Mouse (Mus musculus) retina, postnatal 7 days (tissue): ENCODE results near the gene Syce2.
"Not testable (repeated sequence)": the region's sequence is repeated elsewhere in the genome, so short reads cannot be mapped to it uniquely, and the experiment has no call there.

ENCODE experiments used
- DNase-seq: peaks from one replicate; pipeline ENCODE4 v3.0.0-alpha.2; 2012; ENCODE audit warnings: low read depth, low spot score

Syce2 gene

DNA sequence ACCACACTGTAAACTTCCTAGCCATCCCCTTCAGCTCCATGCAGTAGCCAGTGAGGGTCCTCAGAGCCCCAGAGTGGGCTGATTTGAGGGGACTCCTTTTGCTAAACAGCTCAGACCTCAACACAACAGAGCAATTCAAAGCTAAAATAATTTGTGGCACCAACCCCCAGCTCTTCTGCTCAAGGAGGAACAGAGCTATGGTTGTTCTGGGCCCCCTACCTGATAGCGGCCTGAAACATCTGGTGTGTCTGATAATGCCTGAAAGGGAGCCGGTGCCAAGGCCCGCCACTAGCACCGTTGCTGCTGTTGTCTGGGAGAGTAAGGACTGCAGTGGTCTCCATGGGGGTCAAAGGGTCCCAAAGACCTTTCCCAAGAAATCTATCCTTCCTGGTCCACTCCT is 29.2 kb downstream of the Syce2 start:
- DNase-seq: no peak

DNA sequence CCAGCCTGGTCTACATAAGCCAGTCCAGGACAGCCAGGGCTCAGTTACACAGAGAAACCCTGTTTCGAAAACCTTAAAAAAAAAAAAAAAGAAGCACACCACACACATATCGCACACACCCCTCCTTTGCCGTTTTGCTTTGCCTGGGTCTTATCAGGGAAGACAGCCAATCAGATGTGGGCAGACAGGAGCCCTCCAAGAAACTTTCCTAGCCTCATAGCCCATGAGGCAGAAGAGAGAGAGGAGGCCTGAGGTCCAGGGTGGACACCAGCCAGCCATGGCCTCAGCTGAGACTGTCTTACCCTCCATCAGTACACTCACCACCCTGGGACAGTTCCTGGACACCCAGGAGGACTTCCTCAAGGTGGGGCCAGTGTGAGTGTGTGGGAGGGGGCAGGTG is 29.8 kb downstream of the Syce2 start, which contains the start of gene Klf1:
TSS of gene Klf1 (plus strand) at position 177 of the 400 bp plus-strand sequence.
- no peak for DNase-seq

DNA sequence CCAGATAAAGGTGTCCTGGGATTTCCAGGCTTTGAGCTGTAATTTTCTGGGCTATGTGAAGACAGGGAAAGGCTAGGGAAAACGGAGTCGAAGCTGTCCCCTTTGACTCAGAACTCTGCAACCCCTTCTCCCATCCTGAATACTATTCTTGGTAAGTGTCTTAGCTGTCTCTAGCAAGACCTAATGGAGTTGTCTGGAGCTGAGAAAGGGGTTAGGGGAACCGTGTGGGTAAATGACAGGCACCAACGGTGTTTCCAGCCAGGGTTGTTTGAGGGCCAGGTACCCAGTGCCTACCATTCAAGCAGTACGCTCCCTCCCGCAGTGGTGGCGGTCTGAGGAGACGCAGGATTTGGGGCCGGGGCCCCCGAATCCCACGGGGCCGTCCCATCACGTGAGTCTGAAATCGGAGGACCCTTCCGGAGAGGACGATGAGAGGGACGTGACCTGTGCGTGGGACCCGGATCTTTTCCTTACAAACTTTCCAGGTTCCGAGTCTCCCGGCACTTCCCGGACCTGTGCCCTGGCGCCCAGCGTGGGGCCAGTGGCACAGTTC is 30.5 kb downstream of the Syce2 start:
- DNase-seq: no peak

DNA sequence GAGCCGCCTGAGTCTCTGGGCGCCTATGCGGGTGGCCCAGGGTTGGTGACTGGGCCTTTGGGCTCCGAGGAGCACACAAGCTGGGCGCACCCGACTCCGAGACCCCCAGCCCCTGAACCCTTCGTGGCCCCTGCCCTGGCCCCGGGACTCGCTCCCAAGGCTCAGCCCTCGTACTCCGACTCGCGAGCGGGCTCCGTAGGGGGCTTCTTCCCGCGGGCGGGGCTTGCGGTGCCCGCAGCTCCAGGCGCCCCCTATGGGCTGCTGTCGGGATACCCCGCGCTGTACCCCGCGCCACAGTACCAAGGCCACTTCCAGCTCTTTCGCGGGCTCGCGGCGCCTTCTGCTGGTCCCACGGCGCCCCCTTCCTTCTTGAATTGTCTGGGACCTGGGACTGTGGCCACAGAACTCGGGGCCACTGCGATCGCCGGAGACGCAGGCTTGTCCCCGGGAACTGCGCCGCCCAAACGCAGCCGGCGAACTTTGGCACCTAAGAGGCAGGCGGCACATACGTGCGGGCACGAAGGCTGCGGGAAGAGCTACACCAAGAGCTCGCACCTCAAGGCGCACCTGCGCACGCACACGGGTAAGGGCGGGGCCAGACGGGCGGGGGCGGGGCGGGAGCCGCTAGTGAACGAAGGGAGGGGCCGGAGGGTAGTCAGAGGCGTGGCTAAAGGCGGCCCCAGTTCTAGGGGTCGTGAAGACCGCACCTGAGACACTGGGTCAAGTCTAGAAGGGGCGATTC is 31.2 kb downstream of the Syce2 start:
- peak; percentile 77 for DNase-seq

DNA sequence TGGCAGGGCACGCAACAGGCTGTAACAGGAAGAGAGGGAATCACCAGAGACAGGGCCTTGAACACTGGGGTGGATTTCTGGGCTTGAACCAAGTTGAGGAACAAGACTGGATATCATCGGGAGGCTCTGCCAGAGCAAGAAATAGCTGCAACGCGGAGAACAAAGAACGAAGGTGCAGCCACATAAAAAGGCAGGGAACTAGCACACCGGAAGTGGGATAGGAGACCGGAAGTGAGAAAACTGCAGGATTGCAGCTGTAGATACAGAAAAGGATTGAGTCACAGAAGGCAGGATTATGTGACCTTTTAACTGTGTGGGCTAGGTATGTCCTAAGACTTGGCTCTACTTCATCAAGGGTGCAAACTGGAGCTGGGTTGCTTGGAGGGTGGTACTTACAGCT is 32.4 kb downstream of the Syce2 start:
- DNase-seq: no peak

DNA sequence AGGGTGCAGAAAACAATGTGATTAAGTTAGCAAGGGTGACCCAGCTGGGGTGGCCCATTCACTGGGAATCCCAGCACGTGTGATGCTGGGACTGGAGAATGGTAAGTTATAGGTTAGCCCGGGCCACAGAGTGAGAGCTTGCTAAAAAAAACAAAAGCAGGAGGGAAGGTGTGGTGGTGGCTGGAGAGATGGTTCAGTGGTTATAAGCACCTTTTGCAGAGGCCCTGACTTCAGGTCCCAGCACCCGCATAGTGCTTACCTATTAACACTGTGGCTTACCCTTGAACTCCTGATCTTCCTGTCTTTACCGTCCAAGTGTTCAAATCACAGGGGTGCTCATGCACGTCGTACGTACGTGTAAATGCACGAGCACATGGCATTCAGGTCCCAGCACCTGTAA is 35.1 kb downstream of the Syce2 start:
- DNase-seq: no peak

DNA sequence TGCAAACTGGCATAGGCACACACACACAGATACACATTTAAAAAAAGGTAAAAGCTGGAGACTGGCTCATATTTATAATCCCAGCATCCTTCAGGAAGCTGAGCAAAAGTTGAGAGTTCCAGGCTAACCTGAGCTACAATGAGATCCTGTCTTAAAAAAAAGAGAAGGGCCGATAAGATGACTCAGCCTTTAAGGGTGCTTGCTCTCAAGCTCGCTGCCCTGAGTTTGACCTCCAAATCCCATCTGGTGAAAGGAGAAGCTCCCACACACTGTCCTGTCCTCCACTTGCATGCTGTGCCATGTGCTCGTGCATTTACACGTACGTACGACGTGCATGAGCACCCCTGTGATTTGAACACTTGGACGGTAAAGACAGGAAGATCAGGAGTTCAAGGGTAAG is 35.6 kb downstream of the Syce2 start:
- no peak for DNase-seq

DNA sequence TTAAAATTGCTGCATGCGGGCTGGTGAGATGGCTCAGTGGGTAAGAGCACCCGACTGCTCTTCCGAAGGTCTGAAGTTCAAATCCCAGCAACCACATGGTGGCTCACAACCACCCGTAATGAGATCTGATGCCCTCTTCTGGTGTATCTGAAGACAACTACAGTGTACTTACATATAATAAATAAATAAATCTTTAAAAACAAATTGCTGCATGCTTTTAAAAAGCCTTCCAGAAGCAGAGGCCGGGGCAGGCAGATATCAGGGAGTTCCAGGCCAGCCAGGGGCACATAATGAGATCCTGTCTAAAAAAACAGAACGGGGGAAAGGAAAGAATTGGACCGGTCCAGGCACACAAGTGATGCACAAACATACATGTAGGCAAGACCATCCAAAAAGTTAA is 36.1 kb downstream of the Syce2 start:
- DNase-seq: not testable (repeated sequence)

DNA sequence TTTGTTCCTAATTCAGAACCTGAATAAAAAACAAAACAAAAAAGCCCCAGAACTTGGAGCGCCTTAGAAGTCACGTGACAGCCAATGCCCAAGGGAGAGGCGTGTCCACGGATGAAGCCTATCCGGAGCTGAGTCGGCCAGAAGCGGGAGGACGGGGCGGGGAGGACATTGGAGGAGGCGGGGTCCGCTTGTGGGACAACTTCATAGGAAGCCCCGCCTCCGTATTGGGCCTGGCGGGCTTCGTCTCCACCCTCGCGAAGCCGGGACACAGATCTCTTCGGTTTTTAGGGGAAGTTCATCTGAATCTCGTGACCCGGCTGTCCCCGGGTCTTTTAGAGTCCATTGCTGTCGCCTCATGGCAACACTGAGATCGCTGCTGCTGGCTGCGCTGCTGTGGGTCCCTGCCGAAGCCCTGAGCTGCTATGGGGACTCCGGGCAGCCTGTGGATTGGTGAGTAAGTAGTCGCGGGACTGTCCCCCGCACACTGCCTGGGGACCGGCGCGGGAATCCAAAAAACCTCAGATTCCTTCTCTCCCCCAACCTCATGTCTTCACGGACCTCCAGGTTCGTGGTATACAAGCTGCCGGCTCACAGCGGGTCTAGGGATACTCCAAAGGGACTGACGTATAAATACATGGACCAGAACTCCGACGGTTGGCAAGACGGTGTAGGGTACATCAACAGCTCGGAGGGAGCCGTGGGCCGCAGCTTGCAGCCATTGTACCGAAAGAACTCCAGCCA is 36.7 kb downstream of the Syce2 start, which contains the start of gene Dnase2a:
TSS of gene Dnase2a (plus strand) at position 140 of the 741 bp plus-strand sequence.
- DNase-seq: peak; percentile 65

DNA sequence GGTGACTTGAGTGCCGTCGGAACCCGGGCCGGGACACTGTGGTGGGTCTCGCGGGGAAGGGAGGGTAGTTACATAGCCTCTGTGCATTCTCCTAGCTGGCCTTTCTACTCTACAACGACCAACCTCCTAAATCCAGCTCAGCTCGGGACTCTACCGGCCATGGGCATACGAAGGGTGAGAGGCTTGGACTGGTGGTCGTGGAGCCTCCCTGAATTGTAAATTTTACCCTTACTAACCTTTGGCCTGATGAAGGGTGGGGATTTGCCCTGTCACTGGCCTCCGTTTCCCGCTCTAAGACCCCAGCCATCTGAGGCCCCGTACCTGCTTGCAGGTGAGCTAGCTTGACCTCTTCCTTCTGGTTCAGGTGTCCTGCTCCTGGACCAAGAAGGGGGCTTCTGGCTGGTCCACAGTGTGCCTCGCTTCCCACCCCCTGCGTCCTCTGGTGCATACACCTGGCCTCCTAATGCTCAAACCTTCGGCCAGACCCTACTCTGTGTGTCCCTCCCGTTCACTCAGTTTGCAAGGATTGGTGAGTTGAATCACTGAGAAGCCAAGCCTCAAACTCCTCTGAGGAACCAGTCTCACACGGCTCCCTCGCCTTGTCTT is 37.4 kb downstream of the Syce2 start:
- DNase-seq: no peak

DNA sequence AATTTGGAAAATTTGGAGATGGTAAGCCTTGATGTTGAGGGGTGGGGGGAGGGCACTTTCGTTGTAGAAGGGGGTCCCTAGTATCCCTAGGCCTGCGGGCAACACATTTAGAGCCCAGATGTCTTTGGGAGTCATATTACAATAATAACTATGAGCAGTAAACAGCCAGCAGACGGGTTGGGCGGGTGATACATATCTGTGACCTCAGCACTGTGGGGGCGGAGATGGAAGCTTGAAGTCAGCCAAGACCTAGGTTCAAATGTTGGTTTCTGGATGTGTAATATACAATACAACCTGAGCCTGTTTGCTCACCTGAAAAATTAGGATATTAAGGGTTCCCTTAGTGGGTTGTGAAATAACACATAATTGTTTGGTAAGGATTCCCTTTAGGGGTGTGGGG is 38.0 kb downstream of the Syce2 start:
- no peak for DNase-seq

DNA sequence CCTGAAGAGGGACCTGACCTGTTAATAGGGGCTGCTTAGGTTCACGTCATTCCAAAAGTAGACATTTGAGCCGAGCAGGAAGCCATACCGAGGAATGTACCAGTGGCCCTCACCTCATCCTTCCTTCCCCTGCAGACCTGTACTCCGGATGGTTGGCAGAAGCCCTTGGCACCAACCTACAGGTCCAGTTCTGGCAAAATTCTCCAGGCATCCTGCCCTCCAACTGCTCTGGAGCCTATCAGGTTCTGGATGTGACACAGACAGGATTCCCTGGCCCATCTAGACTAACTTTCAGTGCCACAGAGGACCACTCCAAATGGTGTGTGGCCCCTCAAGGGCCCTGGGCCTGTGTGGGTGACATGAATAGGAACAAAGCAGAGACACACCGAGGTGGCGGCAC is 38.6 kb downstream of the Syce2 start:
- no peak for DNase-seq

DNA sequence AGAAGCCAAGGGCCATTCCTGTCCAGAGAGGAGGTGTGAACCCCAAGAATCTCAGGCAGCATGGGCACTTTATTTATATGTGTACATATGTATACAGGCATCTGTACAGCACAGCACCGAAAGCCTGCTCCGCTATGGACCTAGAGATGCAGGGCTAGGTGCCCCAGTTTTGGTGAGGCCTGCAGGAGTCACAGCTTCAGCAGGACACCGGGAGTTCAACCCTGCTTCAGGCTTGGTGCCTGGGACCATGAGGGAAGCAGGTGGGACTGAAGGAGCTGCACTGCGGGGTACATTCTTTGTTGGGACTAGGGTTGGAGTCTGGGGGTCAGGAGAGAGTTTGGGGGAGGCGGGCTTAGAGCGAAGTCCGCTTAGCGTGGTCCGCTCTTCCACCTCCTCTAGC is 39.9 kb downstream of the Syce2 start:
- DNase-seq: no peak

DNA sequence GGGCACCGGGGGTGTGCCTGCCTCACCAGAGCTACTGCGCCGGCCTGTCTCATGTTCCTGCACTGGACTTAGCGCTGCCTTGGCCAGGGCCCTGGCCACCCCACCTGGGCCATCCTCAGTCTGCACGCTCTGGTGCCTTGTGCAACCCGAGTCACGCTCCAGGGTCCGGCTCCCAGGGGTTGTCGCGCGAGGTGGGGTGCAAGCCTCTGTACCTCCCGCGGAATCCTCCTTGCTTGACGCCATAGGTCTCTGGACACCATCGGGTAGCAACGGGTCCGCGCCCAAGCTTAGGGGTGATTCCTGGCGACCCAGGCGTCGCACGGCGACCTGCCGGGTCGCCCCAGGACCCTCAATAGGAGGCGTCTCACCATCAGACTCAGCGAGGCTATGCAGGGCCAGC is 40.5 kb downstream of the Syce2 start:
- DNase-seq: no peak

DNA sequence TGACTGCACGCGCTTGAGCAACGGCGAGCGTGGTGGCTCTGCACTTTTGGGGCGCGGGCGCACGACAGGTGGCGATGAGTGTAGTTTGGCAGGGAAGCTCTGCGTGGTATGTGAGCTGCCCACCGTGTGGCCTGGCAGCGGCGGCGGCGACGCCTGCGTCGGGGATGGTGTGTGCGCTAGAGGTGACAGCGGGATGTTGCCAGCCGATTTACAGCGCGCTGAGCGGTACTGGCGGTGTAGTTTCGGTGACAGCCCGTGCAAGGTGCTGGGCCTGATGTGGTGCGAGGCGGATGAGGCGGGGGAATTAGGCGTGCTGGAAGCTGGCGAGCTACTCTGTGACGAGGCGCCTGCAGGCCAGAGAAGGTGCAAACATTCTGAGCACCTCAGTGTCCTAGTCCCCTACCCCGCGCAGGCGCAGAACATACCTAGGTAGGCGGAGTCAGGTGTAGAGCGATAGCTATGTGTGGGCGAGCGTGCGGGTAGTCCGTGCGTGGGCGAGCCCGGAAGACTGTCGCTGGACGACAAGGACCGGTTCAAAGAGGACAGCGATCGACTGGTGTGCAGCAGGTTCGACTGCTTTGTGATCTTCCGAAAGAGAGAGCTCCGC is 41.1 kb downstream of the Syce2 start:
- DNase-seq: peak; percentile 56

DNA sequence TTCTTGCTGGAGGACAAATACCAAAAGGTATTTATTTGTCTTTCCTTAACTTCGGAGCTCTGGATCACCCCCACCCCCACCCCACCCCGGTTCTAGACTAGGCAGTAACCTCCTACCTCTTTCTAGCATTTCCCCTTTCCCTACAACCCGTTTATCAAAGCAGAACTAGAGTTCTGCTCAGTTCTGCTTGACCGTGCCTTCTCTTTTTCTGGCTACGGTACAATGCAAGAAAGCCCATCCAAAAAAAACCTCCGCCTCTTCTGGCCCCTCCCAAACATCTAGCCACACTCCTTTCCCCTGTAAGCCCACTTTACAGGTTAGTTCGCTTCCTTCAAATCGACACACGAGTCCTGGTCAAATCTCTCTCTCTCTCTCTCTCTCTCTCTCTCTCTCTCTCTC is 41.6 kb downstream of the Syce2 start:
- DNase-seq: no peak

DNA sequence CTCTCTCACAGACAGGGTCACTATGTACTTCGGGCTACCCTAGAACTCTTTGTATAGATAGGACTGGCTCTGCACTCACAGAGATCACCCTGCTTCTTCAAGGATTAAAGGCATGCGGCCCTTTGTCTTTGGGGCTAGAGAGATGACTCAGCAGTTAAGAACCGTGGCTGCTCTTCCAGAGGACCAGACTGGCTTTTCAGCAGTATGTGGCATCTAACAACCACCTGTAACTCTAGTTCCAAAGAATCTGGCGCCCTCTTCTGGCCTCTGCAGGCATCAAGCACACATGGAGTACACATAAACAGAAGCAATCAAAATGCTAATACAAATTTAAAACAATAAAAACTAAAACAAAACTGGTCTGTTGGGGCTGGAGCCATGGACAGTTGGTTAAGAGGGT is 42.0 kb downstream of the Syce2 start:
- DNase-seq: peak; percentile 47

DNA sequence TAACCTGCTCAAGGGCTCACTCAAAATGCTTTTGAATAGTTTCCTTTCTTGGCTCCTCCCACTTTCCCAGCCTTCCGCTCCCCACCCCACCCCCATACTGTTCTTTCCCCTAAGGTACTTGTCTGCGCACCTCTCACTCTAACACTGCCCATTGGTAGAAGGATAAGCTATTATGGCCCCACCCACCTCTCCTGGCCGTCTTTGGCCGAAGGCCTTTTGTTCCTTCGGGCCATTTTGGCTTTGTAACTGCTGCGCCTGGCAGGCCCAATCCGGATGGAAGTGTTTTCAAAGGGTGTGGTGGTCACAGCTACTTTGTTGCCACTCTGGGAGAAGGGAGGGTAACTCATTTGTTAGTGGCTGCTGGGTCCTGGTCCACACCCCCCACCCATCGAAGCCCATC is 43.4 kb downstream of the Syce2 start:
- DNase-seq: no peak

DNA sequence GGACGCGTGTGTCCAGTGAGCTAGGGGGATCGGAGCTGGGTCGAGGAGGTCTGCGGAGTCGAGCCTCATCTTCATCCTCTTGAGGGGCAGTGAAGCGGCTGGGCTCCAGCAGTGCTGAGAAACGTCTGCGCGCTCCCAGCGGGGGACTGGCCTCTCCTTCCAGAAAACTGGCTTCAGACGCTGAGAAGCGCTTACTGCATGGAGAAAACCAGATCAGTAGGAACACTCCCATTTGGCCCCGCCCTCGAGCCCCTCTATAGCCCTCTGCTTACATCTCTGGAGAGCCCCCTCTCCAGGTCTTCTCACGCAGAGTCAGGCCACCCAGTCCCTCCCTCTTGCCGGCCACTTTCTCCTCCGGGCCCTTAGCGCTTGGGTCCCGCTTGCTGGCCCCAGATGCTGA is 45.9 kb downstream of the Syce2 start:
- DNase-seq: no peak

DNA sequence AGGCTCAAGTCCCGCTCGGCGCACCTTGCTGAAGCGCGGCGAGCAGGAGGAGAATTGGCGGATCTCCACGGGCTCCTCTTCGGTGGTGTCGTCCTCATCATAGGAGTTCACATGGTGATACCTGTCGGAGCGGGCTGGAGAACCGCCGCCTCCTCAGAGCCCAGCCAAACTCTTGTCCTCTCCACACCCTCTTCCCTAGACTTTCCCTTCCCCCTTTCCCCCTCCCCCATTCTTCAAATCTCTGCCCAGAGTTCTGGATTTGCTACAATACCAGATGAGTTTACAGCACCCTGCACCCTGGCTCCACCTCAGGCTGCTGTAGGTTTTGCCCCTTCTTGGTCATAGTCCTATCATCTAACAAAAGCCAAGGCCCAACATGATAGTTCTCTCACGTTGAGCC is 46.7 kb downstream of the Syce2 start:
- no peak for DNase-seq

DNA sequence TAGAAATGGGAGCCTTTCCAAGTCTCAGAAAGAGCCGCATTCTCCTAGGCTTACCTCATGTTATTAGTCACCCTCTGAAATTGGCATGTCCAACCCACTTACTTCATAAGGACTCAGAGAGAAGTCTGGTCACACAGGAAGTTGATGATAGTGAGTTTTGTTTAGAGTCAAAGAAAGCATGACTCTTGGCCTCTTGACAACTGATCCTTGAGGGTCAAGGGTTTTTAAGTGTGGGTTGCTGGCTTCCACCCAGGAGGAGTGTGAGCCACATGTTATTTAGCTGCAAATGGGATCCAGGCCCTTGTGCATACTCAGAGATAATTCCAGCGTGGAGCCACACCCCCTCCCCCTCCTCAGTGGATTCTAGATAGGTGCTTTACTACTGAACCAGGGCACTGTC is 49.7 kb downstream of the Syce2 start:
- DNase-seq: no peak

DNA sequence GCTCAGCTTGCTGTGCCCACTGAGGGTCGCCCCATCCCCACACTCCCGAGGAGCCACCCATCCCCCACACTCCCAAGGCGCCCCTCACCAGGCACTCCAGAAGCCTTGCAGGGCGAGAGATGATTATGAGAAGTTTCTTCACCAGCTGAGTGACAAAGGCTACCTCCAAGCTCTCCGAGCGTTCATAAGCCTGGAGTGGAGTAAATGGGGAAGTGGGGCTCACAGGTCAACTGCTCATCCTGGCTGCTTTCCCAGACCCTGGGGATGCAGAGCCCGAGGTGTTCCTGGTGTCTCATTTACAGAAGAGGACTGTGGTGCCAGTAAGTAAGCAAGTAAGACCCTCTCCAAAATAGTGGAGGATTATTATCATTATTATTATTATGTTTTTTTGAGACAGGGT is 53.6 kb downstream of the Syce2 start:
- DNase-seq: no peak
